8 mouse cellular contexts compared by ENCODE assay signal in the genomic region with DNA sequence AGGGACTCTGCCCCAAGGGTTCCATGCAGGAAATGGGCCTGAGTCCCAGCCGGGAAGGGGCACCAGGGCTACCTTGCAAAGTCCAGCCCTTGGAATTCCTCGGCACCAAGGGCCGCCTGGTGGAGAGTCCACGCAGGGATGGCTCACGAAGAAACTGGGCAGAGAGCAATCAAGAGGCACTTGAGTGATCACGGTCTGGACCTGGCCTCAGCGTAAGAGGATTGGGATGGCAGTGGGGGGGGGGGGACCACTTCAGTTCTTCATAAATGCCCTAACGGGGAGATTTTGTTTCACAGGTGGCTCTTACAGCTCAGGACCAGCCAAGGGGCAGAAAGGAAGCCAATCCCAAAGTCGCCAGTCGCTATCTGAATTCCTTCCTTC. TPM values are rescaled to one million over a fixed set of nuclear protein-coding genes. Genes with fewer than 3 reads are reported as not detected.
A peak's percentile ranks its signal among the peaks of the same experiment; 100 is the strongest.
DNase-seq lines count a peak whose midpoint lies in the region; ATAC-seq and TF ChIP-seq lines count a peak whose summit lies in the region.

No protein-coding gene starts in this region.

- no peaks in the 10 kb centered on the region for H3K36me3 ChIP-seq in lung, embryonic 16.5 days (ENCODE audit: control insufficient read depth, insufficient read depth, low read length)
- H3K36me3 ChIP-seq in hindbrain, postnatal 0 days (ENCODE audit: insufficient read depth, low read length), result peaks cover 4% of the 10 kb centered on the region
- H3K36me3 ChIP-seq in liver, embryonic 12.5 days, result no peaks in the 10 kb centered on the region
- no peaks in the 10 kb centered on the region for H3K36me3 ChIP-seq in stomach, embryonic 15.5 days

- H3K27me3 ChIP-seq in lung, embryonic 16.5 days (ENCODE audit: control insufficient read depth, insufficient read depth, low read depth, low read length), result no peaks in the 10 kb centered on the region
- H3K27me3 ChIP-seq in hindbrain, postnatal 0 days (ENCODE audit: insufficient read depth, low read length), result no peaks in the 10 kb centered on the region
- no peaks in the 10 kb centered on the region for H3K27me3 ChIP-seq in liver, embryonic 12.5 days (replicated peaks)
- no peaks in the 10 kb centered on the region for H3K27me3 ChIP-seq in stomach, embryonic 15.5 days (replicated peaks)

- DNase-seq in lung, adult 18-20 months, result no peak
- peak; percentile 30 for DNase-seq in hindbrain, postnatal 0 days (ENCODE audit: low spot score)
- DNase-seq in right cerebral cortex, postnatal 25 days, result no peak
- no peak for DNase-seq in adrenal gland, adult 8-10 months
- DNase-seq in left cerebral cortex, adult 18-20 months (ENCODE audit: low spot score in 2 of 2), result no peak

- H3K4me2 ChIP-seq in lung, embryonic 16.5 days (ENCODE audit: low read depth, low read length), result peak overlapping the region; percentile 46
- peak overlapping the region; percentile 24; the same call in 1 of the 2 replicates for H3K4me2 ChIP-seq in hindbrain, postnatal 0 days (ENCODE audit: low read depth, low read length)
- H3K4me2 ChIP-seq in liver, embryonic 12.5 days, result peak overlapping the region; percentile 33
- H3K4me2 ChIP-seq in stomach, embryonic 15.5 days, result peak overlapping the region; percentile 46

- peak; percentile 45 for TF ChIP-seq CTCF in hindbrain, postnatal 0 days (IDR thresholded peaks at IDR 0.05; ENCODE audit: low read depth)

- no peaks in the 10 kb centered on the region for H3K9me3 ChIP-seq in lung, embryonic 16.5 days (ENCODE audit: control insufficient read depth, low read length)
- no peaks in the 10 kb centered on the region for H3K9me3 ChIP-seq in hindbrain, postnatal 0 days (ENCODE audit: low read length)
- no peaks in the 10 kb centered on the region for H3K9me3 ChIP-seq in liver, embryonic 12.5 days (replicated peaks)
- no peaks in the 10 kb centered on the region for H3K9me3 ChIP-seq in stomach, embryonic 15.5 days

- ATAC-seq in lung, embryonic 16.5 days (ENCODE audit: low read depth), result no peak; the same call in 1 of the 2 replicates
- no peak for ATAC-seq in hindbrain, postnatal 0 days
- no peak for ATAC-seq in liver, embryonic 12.5 days
- no peak for ATAC-seq in stomach, embryonic 15.5 days (ENCODE audit: insufficient read depth, low FRiP score, low read depth)

- H3K4me1 ChIP-seq in lung, embryonic 16.5 days (replicated peaks; ENCODE audit: control insufficient read depth, insufficient read depth, low read length), result peaks cover 37% of the 10 kb centered on the region
- H3K4me1 ChIP-seq in hindbrain, postnatal 0 days (ENCODE audit: insufficient read depth, low read length), result peaks cover 42% of the 10 kb centered on the region
- peaks cover 37% of the 10 kb centered on the region for H3K4me1 ChIP-seq in liver, embryonic 12.5 days
- peaks cover 50% of the 10 kb centered on the region for H3K4me1 ChIP-seq in stomach, embryonic 15.5 days

- peak overlapping the region; percentile 96 for H3K27ac ChIP-seq in lung, embryonic 16.5 days (ENCODE audit: low read length)
- H3K27ac ChIP-seq in hindbrain, postnatal 0 days, result peak overlapping the region; percentile 82
- peak overlapping the region; percentile 71 for H3K27ac ChIP-seq in liver, embryonic 12.5 days
- peak overlapping the region; percentile 89 for H3K27ac ChIP-seq in stomach, embryonic 15.5 days

- H3K4me3 ChIP-seq in lung, embryonic 16.5 days (ENCODE audit: low read length), result peak overlapping the region; percentile 20; the same call in 1 of the 2 replicates
- H3K4me3 ChIP-seq in hindbrain, postnatal 0 days (ENCODE audit: low read length), result no peak overlapping the region
- H3K4me3 ChIP-seq in liver, embryonic 12.5 days, result no peak overlapping the region
- H3K4me3 ChIP-seq in stomach, embryonic 15.5 days (replicated peaks), result no peak overlapping the region

- 8% methylated on average over 10 of the region's 10 CpGs for WGBS in lung, embryonic 16.5 days
- WGBS in hindbrain, postnatal 0 days, result 16% methylated on average over 10 of the region's 10 CpGs
- 30% methylated on average over 10 of the region's 10 CpGs for WGBS in liver, embryonic 12.5 days (ENCODE audit: insufficient replicate concordance)
- WGBS in stomach, embryonic 15.5 days, result 18% methylated on average over 10 of the region's 10 CpGs

- peak overlapping the region; percentile 60 for H3K9ac ChIP-seq in lung, embryonic 16.5 days (ENCODE audit: low read length)
- no peak overlapping the region for H3K9ac ChIP-seq in hindbrain, postnatal 0 days (replicated peaks; ENCODE audit: low read length)
- H3K9ac ChIP-seq in liver, embryonic 12.5 days, result no peak overlapping the region
- no peak overlapping the region for H3K9ac ChIP-seq in stomach, embryonic 15.5 days

RNA-seq across cellular contexts. Expression of a gene that starts 41.7 kb away (rescaled TPM):
- polyA plus RNA-seq in lung, embryonic 16.5 days (2015; fragmentation: Nextera tagmentation; extraction: Ambion mirVana), result 15.5 and 15.8 TPM in 2 replicates
- total RNA-seq in hindbrain, postnatal 0 days (2014; rRNA removed), result 79.2 and 79.4 TPM in 2 replicates
- 22.5 and 22.6 TPM in 2 replicates for polyA plus RNA-seq in hindbrain, postnatal 0 days (2015; fragmentation: Nextera tagmentation; extraction: Ambion mirVana)
- 3.5 and 3.7 TPM in 2 replicates for polyA plus RNA-seq in liver, embryonic 12.5 days (2016; fragmentation: Nextera tagmentation; extraction: Ambion mirVana)
- polyA plus RNA-seq in stomach, embryonic 15.5 days (2015; fragmentation: Nextera tagmentation; extraction: Ambion mirVana), result 15.2 and 15.9 TPM in 2 replicates
- total RNA-seq in adrenal gland, adult 8-10 months (2022), result 10 to 100 TPM; 13.3 to 46.3 (median 28.5) TPM
- 10 to 100 TPM; 56.0 to 60.5 TPM for total RNA-seq in left cerebral cortex, adult 18-20 months (2021)
